Mouse (Mus musculus) cerebellum, adult 9-10 months (tissue): ENCODE measurements at regions not wholly inside any gene's neighbourhood (a gene's known extent, or its start where the extent isn't known, plus 50 kb on each side); places are given as distances from the start of the nearest gene placed in this dataset.

Source experiments
- DNase-seq: peaks from one replicate; pipeline ENCODE4 v3.0.0; 2022

DNA sequence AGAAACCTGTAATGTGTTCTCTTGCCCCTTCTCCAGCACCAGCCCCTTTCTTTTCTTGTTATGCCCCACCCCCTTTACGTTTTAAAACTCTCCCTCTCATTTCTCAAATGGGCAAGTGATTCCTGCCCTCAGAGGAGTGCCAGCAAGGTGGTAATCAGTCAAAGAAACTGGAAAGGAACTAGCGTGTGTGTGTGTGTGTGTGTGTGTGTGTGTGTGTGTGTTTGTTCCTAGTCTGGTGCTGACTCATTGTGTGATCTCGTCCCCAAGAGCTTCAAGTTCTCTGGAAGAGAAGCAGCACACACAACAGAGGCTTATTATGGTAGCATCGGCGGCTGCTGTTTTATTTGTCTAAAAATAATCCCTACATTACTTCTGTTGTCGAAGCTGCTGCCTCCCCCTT, 219.2 kb downstream of the Cog6 start:
- DNase-seq = no peak

DNA sequence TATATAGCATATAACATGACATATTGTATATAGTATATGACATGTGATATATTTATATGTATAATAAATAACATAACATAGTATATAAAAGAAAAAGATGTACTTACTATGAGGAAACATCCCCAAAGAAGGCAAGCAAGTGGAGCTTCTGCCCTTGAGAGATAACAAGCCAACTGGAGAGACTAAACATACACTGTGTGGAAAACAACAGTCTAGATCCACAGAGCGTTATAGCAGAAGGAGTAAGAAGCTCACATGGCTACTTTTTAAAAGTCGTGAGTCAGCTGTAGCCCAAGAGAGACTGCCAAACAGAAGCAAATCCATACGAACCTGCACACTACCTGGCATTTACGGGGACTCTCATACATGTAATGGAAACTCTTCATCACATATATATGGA, 219.9 kb downstream of the Cog6 start:
- DNase-seq = no peak

DNA sequence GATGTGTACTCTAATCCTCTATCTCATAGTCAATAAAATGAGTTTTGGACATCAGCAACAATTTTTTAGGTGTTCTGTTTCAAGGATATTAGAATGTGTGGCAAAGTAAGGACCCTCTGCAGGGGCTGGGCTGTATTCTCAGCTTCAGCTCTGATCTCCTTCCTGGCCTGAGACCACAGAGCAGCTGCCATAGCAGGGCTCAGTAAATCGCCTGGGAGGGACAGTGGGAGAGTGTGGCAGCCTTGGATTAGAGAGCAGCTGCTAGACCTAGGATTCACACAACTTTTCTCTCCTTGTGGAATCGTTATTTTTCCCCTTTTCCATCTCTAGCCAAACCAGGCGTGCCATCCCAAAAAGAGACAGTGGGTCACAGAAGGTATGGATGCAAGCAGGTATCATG, 222.8 kb downstream of the Cog6 start:
- no peak for DNase-seq

DNA sequence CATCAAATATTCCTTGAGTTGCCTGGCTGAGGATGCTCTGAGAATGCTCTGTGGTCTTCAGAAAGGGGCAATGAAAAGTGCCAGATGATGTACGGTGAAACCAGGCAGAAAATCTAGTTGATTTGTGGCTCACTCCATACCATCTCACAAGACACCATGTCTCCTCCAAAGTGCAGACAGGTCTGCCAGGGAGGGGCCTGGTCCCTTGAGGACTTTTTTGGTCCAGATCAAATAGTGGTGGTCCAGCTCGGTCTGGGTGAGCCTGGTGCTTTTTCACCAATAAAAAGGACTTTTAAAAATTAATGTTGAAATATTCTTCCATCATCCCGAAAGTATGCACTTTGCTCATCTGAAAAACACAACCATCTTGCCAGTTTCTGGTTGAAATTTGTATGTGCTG, 224.2 kb downstream of the Cog6 start:
- DNase-seq = no peak

DNA sequence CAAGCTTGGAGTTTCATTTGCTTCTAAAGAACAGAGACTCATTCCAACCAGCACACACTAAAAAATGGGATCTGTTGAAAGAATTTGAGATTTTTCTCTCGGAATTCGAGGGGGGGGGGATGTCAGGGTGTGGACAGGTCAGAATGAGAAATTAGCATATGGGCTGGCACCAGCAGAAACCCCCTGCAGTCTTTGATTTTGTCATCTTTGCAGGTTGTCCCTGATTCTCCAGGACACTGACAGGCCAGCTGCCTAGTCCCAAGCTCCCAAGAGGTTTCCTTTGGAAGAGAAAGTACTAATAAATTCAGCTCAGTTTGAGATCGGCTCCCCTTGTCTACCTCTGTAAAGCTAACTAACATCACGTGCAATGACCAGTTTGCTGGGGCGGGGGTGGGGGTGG, 224.9 kb downstream of the Cog6 start:
- no peak for DNase-seq

DNA sequence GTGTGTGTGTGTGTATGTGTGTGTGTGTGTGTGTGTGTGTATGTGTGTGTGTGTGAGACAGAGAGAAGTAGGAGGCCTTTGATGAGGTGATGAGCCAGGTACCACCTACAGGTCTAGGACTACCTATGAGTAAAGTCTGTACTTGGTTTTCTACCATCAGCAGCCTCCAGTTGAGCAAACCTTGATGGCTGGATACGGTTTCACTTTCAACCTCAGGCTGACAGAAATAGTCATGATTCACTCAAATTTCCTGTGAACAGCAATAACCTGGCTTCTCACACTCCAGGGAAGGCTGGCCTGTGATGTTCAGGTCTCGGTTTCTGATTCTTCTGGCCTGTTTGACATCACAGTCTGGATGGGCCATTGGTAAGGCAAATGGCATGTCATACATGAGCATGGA, 226.1 kb downstream of the Cog6 start:
- DNase-seq = no peak

- DNase-seq = no peak
These were observed 228.9 kb downstream of the Cog6 start for GRCm38 (mm10) chr3:52787964-52788760.

GRCm38 (mm10) chr3:52785595-52785994, 231.4 kb downstream of the Cog6 start:
- DNase-seq = no peak

DNA sequence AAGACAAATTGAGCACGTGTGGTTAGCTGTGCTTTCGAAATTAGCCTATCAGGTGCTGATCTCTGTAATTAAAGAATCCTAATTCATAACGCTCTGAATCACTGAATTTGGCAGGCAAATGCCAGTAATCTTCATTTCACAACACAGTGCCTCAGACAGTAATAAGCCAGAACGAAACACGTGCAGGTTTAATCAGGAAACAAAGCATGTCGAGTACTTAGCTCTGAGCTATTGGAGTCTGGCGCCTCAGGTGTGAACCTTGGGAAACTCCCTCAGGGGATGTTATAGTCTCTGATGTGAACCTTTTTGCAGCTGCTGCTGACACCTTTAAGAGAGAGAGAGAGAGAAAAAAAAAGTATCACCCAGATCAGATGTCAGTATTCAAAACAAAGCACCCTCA, 232.6 kb downstream of the Cog6 start:
- no peak for DNase-seq

DNA sequence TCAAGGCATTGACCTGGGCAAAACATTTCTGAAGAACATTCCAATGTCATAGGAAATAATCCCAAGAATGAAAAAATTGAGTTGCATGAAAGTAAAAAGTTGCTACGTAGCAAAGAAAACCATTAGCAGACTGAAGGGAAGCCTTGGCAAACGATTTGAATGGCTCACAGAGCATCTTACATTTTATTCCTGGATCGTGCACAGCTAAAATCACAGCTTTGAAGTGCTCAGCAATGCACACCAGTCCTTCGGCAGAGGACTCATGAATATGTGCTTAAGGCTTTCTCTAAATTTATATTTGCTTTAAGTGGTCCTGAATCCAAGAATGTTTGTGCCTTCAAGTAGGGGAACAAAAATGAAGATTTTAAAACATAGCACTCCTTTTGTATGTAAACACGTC, 234.5 kb downstream of the Cog6 start:
- no peak for DNase-seq

DNA sequence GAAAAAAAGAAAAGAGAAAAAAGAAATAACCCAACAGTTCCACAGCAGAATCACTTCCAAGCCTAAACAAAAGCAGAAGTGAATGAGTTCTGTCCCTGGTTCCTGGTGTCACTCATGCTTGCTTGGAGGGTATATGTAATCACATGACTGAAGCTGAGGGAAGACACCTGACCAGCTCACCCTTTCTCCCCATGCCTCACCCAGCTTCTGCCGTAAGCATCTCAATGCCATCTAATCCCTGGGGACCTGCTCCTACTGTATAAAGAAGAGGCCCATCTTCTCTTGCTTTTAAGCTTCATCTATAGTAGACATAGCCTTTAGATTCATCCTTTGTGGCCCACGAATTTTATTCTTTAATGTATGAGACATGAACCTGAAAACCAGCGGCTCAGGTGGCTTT, 235.5 kb downstream of the Cog6 start:
- DNase-seq = no peak

GRCm38 (mm10) chr3:52780356-52780755, 236.7 kb downstream of the Cog6 start:
- no peak for DNase-seq

- DNase-seq = no peak
These were observed 241.2 kb downstream of the Cog6 start for GRCm38 (mm10) chr3:52775875-52776274.

DNA sequence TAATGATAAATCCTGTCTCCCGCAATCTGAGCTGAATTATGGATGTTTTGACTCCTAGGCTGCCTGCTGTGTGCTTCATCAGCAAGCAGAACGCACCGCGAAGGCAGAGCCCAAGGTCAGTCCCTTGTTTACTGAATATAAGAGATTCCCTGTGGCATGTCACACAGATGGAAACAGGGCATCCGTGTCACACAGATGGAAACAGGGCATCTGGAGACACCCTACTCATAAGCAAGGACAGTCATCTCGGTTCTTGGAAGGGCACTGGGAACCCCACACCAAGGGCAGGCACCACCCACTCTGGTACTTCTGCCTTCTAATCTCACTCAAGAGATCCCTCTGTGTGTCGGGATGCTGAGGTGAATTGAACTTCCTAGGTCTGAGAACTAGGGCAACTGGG, 241.9 kb downstream of the Cog6 start:
- DNase-seq = no peak

DNA sequence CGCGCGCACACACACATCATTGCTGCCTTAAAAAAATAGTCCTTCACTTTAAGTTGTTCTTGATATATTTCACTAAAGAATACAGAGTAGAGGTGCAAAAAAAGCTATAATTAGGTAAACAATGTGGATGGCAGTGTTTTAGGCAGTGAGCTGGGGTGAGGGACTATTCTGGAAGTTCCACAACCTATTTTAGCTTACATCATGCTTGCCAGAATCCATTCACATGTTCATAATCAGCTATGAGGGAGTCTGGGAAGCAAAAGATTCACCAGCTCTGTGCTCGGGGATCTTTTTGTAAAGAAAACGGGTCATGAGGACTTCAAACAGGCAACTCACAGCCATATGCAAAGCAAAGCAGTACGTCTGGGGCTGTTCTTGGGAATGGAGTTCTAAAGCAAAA, 242.3 kb downstream of the Cog6 start:
- no peak for DNase-seq

DNA sequence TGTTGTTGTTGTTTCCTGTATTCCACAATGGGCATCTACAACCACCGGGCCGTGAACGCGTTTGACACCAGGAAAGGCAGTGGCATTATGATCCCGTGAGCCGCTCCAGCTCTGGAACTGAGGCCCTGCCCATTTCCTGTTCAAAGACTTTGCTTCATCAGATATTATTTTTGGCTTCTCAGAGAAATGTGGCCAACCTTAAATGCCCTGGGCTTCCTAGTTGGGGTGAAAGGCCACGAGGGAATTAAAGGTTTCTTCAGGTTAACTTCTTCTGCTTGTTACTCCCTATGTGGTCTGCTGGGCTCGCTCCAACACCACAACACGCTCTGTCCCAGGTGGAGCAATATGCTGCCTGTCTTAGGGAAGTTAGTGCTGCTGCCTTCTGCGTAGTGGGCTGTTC, 249.8 kb downstream of the Cog6 start:
- DNase-seq = no peak

DNA sequence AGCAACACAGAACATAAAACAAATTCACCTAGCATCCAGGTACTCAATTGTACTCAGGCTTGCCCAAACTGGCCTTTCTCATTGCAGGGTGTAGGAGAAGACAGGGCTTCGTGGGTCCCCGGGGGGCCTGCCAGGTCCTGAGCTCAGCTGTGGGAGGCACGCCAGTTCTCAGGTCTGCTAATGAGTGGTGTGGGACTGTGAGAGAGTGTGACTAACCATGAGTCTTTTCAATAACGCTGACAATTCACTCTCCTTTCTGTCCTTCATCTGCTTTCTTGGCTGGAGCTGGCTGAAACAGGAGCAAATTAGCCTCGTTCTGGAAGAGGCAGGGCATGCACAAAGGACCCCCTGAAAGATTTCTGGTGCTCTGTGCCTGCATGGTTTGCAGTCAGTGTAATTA, 250.2 kb downstream of the Cog6 start:
- no peak for DNase-seq

DNA sequence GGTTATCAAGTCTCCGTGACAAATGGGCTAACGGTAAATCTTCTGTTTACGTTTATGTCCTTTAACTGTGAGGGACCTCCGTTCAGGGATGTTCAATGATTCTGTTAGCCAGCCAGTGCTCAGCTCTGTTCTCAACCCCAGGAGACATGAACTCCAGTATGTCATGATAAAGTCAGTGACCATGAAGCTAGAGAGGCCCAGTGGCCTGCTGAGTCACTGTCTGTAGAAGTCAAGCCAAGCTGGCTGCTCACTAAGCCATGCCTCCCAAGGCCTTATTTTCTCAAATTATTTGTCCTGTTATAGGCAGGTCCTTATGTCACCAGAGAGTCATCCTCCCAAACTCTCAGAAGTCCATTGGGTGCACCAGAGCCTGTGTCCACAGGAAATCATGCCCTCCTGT, 252.9 kb downstream of the Cog6 start:
- no peak for DNase-seq

DNA sequence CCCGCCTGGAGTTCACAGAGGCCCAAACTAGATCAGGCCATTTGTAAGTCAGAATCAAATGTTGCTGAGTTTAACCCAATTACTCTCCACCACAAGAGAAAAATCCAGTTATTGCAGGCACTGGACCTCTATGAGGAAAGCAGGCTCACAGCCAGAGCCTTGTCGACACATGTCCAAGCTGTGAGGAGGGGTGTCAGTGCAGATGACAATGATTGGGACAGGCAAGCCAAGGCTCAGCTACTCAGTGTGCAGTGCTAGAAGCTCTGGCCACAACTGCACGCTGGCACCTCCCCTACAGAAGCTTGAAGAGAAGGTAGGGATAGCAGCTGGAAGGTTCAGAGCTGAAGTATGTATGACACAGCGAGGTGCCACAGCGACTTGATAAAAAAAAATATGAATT, 253.4 kb downstream of the Cog6 start:
- DNase-seq = no peak

- no peak for DNase-seq
These were observed 254.5 kb downstream of the Cog6 start for GRCm38 (mm10) chr3:52762549-52762948.

GRCm38 (mm10) chr3:52759846-52760245, 257.2 kb downstream of the Cog6 start:
- DNase-seq = no peak

GRCm38 (mm10) chr3:52758561-52758960, 258.5 kb downstream of the Cog6 start:
- peak; percentile 80 for DNase-seq

GRCm38 (mm10) chr3:52756816-52757215, 260.2 kb downstream of the Cog6 start:
- DNase-seq = no peak

GRCm38 (mm10) chr3:52756006-52756405, 261.0 kb downstream of the Cog6 start:
- no peak for DNase-seq

GRCm38 (mm10) chr3:52754978-52755377, 262.1 kb downstream of the Cog6 start:
- DNase-seq = no peak
